Mouse (Mus musculus) intestine, embryonic 16.5 days (tissue): ENCODE results near the gene Tab2. TPM values are rescaled to one million over a fixed set of nuclear protein-coding genes. Genes with fewer than 3 reads are reported as not detected.

Experiments
- ATAC-seq: fragments of 200-750 bp; cut with Nextera tagmentation; 2 replicates; pipeline ENCODE4 v1.8.0; 2017; ENCODE audit warnings: moderate TSS enrichment, moderate library complexity
- H3K27ac ChIP-seq: fragments of 300-500 bp; sonication (generic); 2 replicates; pipeline ENCODE4 v1.5.1; 2014; ENCODE audit warnings: mild to moderate bottlenecking, low read length
- H3K27me3 ChIP-seq: fragments of 300-500 bp; sonication (generic); replicated peaks from 2 replicates; pipeline ENCODE4 v1.6.1; 2014; ENCODE audit warnings: low read length, control low read depth, mixed read lengths; ENCODE audit not compliant: control insufficient read depth, insufficient read depth
- H3K36me3 ChIP-seq: fragments of 300-500 bp; sonication (generic); 2 replicates; pipeline ENCODE4 v1.6.1; 2014; ENCODE audit warnings: low read length, control low read depth; ENCODE audit not compliant: control insufficient read depth, insufficient read depth
- H3K4me1 ChIP-seq: fragments of 300-500 bp; sonication (generic); 2 replicates; pipeline ENCODE4 v1.6.1; 2014; ENCODE audit warnings: low read length, control low read depth, mixed read lengths; ENCODE audit not compliant: control insufficient read depth, insufficient read depth
- H3K4me2 ChIP-seq: fragments of 300-500 bp; sonication (generic); 2 replicates; pipeline ENCODE4 v1.6.1; 2014; ENCODE audit warnings: low read depth, low read length, control low read depth
- H3K4me3 ChIP-seq: fragments of 300-500 bp; sonication (generic); 2 replicates; pipeline ENCODE4 v1.5.1; 2014; ENCODE audit warnings: mild to moderate bottlenecking, low read length
- H3K9ac ChIP-seq: fragments of 300-500 bp; sonication (generic); 2 replicates; pipeline ENCODE4 v1.6.1; 2014; ENCODE audit warnings: low read depth, low read length
- H3K9me3 ChIP-seq: fragments of 300-500 bp; sonication (generic); 2 replicates; pipeline ENCODE4 v1.6.1; 2016; ENCODE audit warnings: low read length, control low read depth; ENCODE audit not compliant: control insufficient read depth
- WGBS: fragments of 180-500 bp; shearing (Covaris S2); extraction: QIAGEN DNeasy Blood & Tissue Kit; methylation state at CpG from one replicate; pipeline ENCODE4 v1.1.7; 2014; 5-methylcytosine and 5-hydroxymethylcytosine counted together
- polyA plus RNA-seq: library from polyadenylated mRNA; unstranded; fragments of >200 nt; fragmentation: Nextera tagmentation; extraction: Ambion mirVana; gene quantifications from 2 replicates; pipeline ENCODE4 v1.2.1, GENCODE M21; 2015

Gene Tab2
- polyA plus RNA-seq, 1 experiment from 2014 or later, result 12.9 TPM

DNA sequence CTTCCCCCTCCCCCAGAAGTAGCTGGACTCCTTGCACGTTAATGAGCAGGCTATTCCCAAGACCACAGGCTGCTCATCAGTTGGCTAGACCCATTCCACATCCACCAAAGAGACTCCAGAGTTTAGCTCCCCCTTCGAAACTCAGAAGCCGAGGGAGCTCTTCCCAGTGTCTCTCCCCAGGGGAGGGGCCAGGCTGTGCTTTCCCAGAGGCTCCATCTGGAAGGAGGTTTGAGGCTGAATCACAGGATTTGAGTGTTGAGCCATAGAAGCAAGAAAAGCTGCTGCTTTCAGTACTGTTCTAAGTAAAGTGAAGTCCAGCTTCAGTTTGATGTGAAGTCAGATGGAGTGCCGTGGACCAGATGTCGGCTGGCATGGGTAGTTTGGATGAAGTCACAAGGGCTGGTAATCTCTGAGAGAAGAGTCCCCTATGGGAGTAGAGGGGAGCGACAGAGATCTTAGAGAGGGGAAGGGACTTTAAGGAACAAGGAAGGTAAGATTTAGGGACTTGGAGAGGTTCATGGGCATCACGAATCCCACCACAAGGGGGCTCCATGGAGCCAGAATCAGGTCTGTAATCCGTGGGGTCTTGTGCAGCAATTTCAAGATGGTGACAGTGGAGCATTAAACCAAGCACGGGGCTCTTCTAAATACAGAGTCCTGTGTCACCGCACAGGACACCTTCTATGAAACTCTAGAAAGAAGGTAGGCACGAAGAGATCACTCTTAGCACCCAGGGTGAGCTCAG lies 85.3 kb downstream of the Tab2 start:
- no peak overlapping the region for H3K4me2 ChIP-seq
- peaks cover 13% of the 10 kb centered on the region; the same call in 1 of the 2 replicates for H3K27me3 ChIP-seq
- no peak overlapping the region for H3K9ac ChIP-seq
- no peak for ATAC-seq
- no peaks in the 10 kb centered on the region for H3K9me3 ChIP-seq
- H3K4me1 ChIP-seq, result no peaks in the 10 kb centered on the region
- no peaks in the 10 kb centered on the region for H3K36me3 ChIP-seq
- H3K27ac ChIP-seq, result no peak overlapping the region
- H3K4me3 ChIP-seq, result no peak overlapping the region
- WGBS, result 66% methylated on average over 11 of the region's 11 CpGs

DNA sequence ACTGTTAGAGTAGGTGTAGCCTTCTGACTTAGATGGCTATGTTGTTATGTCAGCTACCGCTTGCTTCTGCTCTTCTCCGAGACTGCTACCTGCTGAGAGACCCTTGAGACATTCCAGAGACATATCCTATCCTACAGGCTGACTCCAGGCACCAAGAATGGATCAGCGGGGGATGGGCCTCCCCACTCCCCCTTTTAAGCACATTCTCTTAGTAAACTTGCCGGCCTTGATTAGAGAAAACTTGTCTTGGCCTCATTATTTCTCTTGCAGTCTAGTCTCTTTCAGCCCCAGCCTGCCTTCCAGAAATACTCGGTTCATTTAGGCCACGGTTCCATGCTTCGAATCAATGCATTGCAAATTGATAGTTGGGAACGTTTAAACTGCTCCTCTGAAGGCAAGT lies 86.3 kb downstream of the Tab2 start:
- Histone ChIP-seq H3K4me3 (no peak overlapping the region), H3K9ac (no peak overlapping the region), H3K27ac (no peak overlapping the region), H3K9me3 (no peaks in the 10 kb centered on the region), H3K4me1 (no peaks in the 10 kb centered on the region), H3K4me2 (no peak overlapping the region), H3K36me3 (no peaks in the 10 kb centered on the region), H3K27me3 (peaks cover 13% of the 10 kb centered on the region; the same call in 1 of the 2 replicates)
- WGBS, result 67% methylated on average over 8 of the region's 8 CpGs
- ATAC-seq, result no peak

DNA sequence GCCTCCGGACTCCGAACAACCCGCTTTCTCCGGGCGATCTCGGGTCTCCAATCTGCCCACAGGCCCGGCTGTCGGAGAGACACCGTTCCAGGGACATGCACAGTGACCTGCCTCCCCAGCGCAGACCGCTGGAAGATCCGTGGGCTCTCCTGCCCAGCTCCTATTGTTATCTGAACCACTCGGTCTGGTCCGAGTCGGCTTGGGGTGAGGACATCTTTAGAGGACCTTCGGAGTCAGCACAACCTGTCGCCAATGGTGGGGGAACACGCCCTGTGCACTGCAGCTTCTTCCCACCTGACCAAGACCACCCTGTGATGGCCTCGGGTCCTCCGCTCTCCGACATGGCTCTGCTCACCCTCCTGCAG lies 88.4 kb downstream of the Tab2 start:
- no peaks in the 10 kb centered on the region for H3K4me1 ChIP-seq
- H3K27ac ChIP-seq, result no peak overlapping the region
- H3K4me3 ChIP-seq, result peak overlapping the region; percentile 34
- no peaks in the 10 kb centered on the region for H3K9me3 ChIP-seq
- H3K4me2 ChIP-seq, result peak overlapping the region; percentile 59
- no peak for ATAC-seq
- no peaks in the 10 kb centered on the region for H3K36me3 ChIP-seq
- peaks cover 13% of the 10 kb centered on the region; the same call in 1 of the 2 replicates for H3K27me3 ChIP-seq
- 22% methylated on average over 21 of the region's 21 CpGs for WGBS
- H3K9ac ChIP-seq, result peak overlapping the region; percentile 41

DNA sequence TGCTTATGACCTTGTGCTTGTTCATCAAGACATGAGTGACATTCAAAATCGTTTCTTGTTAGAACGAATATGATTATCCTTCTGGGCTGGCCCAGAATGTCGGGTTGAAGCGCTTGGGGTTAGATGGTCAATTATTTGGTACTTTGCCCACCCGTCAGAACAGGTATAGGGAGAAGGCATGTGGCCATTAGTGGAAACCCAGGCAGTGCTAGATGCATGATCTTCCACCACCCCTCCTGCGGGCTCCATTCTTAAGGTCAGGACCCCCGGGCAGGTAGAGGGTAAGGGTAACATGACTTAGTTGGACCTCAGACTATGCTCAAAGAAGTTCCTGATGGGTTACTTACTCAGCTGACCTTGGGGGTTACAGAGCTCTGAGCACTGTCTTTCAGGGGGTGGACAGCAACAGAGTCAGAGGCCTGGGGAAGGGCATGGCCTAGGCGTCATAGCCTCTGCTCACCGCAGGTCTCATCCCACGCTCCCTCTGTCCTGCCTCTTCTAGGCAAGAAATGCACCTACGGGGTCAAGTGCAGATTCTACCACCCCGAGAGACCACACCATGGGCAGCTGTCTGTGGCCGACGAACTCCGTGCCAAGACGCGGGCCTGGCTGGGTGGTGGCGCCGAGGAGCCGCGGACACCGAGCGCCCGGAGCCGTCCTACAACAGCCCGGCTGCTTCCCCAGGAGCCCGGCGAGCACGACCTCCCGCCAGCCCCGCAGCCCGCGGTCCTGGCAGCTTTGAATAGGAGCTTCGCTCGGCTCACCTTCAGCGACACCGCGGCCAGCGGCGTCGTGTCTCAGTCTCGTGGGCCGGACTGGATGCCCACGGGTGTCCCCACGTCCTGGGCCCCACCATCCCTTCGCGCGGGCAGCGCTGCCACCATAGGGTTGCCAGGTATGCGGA lies 89.0 kb downstream of the Tab2 start:
- ATAC-seq, result 0 out of 2 replicates have a peak, but pooled peaks have one; percentile 46
- no peaks in the 10 kb centered on the region for H3K4me1 ChIP-seq
- peak overlapping the region; percentile 59 for H3K4me2 ChIP-seq
- H3K36me3 ChIP-seq, result no peaks in the 10 kb centered on the region
- peak overlapping the region; percentile 41 for H3K9ac ChIP-seq
- WGBS, result 18% methylated on average over 50 of the region's 50 CpGs
- H3K27me3 ChIP-seq, result peaks cover 13% of the 10 kb centered on the region; the same call in 1 of the 2 replicates
- peak overlapping the region; percentile 34 for H3K4me3 ChIP-seq
- no peak overlapping the region for H3K27ac ChIP-seq
- H3K9me3 ChIP-seq, result no peaks in the 10 kb centered on the region

DNA sequence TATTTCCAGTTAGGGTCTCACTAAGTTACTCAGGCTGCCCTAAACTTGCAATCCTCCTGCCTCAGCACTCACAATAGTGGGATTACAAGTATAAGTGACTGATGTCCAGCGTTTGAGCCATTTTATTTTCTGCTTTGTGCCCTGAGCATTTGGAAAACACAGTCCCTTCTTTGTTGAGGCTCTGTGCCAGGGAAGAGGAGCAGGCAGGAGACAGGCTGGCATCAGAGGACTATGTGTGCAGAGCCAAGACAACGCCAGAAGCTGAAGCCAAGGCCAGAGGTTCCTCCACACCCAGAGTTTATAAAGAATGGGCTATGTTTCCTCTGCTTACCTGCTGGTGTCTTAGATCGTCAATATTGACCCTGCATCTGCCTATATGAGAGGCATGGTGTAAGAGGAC lies 91.2 kb downstream of the Tab2 start:
- H3K4me2 ChIP-seq, result no peak overlapping the region
- no peak for ATAC-seq
- H3K9me3 ChIP-seq, result no peaks in the 10 kb centered on the region
- no peak overlapping the region for H3K27ac ChIP-seq
- peaks cover 13% of the 10 kb centered on the region; the same call in 1 of the 2 replicates for H3K27me3 ChIP-seq
- H3K4me1 ChIP-seq, result no peaks in the 10 kb centered on the region
- no peak overlapping the region for H3K9ac ChIP-seq
- no peaks in the 10 kb centered on the region for H3K36me3 ChIP-seq
- H3K4me3 ChIP-seq, result no peak overlapping the region
- 77% methylated on average over 3 of the region's 3 CpGs for WGBS

DNA sequence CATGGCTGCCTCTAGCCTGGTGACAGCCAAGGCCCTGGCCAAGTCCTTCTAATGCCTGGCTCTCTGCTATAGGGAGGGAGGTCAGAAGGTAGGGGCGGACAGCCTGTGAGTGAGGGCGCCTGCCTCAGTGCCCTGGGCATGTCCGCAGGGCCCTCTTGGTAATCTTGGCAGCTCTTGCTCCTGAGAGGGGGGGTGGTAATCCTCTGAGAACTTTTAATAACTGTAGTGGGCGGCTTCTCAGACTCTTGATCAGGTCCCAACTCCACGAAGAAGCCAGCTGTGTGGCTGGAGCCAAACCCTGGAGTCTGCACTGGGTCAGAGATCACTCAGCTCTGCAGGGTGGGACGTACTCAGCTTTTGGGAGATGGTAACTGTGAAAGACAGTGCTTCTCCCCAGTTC lies 91.8 kb downstream of the Tab2 start:
- H3K9me3 ChIP-seq, result no peaks in the 10 kb centered on the region
- no peaks in the 10 kb centered on the region for H3K4me1 ChIP-seq
- no peak overlapping the region for H3K9ac ChIP-seq
- peaks cover 13% of the 10 kb centered on the region; the same call in 1 of the 2 replicates for H3K27me3 ChIP-seq
- H3K4me3 ChIP-seq, result no peak overlapping the region
- H3K4me2 ChIP-seq, result no peak overlapping the region
- no peak overlapping the region for H3K27ac ChIP-seq
- no peak for ATAC-seq
- no peaks in the 10 kb centered on the region for H3K36me3 ChIP-seq
- 77% methylated on average over 6 of the region's 6 CpGs for WGBS

DNA sequence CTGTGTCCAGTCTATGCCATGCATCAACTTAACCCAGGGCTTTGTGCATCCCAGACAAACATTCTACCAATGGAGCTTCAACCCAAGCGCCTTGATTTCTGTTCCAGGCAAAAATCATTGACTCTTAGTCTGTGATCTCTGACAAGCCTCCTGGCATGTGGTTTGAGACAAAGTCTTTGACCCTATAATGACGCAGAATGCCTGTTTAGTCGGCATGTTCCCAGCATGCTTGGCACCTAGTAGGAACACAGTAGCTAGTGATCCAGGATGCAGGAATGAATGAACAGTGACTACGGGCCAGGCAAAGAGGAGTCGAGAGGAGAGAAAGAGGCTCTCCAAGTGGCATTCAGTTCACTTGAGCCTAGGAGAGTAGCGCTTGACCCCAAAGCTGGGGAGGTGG lies 92.6 kb downstream of the Tab2 start:
- H3K9me3 ChIP-seq, result no peaks in the 10 kb centered on the region

DNA sequence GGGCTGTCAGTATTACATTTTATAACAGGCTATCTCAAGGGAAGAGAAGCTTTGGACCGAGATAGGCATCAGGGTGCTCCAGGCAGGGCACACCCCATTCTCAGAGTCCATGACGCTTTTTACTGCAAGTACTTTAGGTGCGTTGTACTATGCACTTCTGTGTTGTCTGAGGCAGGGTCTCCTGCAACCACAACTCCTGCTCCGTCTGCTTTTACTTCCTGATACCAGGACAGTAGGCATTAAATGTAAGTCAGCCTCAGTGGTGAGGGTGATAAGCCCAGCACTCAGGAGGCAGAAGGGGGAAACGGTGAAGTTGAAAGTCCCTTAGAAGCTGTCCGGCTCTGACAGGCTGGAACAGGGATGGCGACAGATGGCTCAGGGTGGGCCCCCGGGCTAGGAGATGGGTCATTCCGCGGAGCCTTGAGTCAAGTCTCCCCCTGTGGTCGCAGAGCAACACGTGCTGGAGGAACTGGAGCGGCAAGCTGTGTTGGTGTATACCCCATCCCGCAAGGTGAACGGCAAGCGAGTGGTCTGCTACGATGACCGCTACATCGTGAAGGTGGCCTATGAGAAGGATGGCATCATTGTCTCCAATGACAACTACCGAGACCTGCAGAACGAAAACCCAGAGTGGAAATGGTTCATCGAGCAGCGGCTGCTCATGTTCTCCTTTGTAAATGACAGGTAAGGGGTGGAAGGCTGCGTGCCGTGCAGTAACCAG lies 93.9 kb downstream of the Tab2 start:
- H3K4me3 ChIP-seq, result no peak overlapping the region

More for the DNA sequence above, 92.6 kb downstream of the Tab2 start:
- Histone ChIP-seq H3K27ac (no peak overlapping the region), H3K4me1 (no peaks in the 10 kb centered on the region), H3K27me3 (peaks cover 11% of the 10 kb centered on the region; the same call in 1 of the 2 replicates), H3K4me3 (no peak overlapping the region), H3K4me2 (no peak overlapping the region), H3K9ac (no peak overlapping the region), H3K36me3 (no peaks in the 10 kb centered on the region)
- 91% methylated on average over 6 of the region's 6 CpGs for WGBS
- ATAC-seq, result no peak

More for the DNA sequence above, 93.9 kb downstream of the Tab2 start:
- H3K9me3 ChIP-seq, result no peaks in the 10 kb centered on the region
- 89% methylated on average over 25 of the region's 25 CpGs for whole genome bisulfite sequencing
- no peak overlapping the region for H3K9ac ChIP-seq
- no peak overlapping the region for H3K27ac ChIP-seq
- H3K36me3 ChIP-seq, result no peaks in the 10 kb centered on the region
- H3K27me3 ChIP-seq, result 0 out of 2 replicates have a peak, but pooled peaks cover 3% of the 10 kb centered on the region
- H3K4me2 ChIP-seq, result no peak overlapping the region
- ATAC-seq, result peak; percentile 84
- H3K4me1 ChIP-seq, result no peaks in the 10 kb centered on the region
